Mouse (Mus musculus) stomach, embryonic 16.5 days (tissue): ENCODE data around the gene Pald1. TPM values are rescaled to one million over a fixed set of nuclear protein-coding genes. Genes with fewer than 3 reads are reported as not detected.

Source experiments
- ATAC-seq: fragments of 200-750 bp; cut with Nextera tagmentation; 2 replicates; pipeline ENCODE4 v1.8.0; 2017; ENCODE audit warnings: moderate number of reproducible peaks, moderate TSS enrichment; ENCODE audit not compliant: insufficient read depth, low FRiP score
- H3K27ac ChIP-seq: fragments of 300-500 bp; sonication (generic); 2 replicates; pipeline ENCODE4 v1.5.1; 2014; ENCODE audit warnings: low read length
- H3K27me3 ChIP-seq: fragments of 300-500 bp; sonication (generic); 2 replicates; pipeline ENCODE4 v1.6.1; 2014; ENCODE audit warnings: low read length, control low read depth, mixed read lengths; ENCODE audit not compliant: control insufficient read depth, insufficient read depth
- H3K36me3 ChIP-seq: fragments of 300-500 bp; sonication (generic); 2 replicates; pipeline ENCODE4 v1.6.1; 2014; ENCODE audit warnings: low read length; ENCODE audit not compliant: control insufficient read depth, insufficient read depth
- H3K4me1 ChIP-seq: fragments of 300-500 bp; sonication (generic); 2 replicates; pipeline ENCODE4 v1.6.1; 2014; ENCODE audit warnings: low read length, control low read depth, mixed read lengths; ENCODE audit not compliant: control insufficient read depth, insufficient read depth
- H3K4me2 ChIP-seq: fragments of 300-500 bp; sonication (generic); 2 replicates; pipeline ENCODE4 v1.6.1; 2014; ENCODE audit warnings: low read depth, low read length, mixed read lengths
- H3K4me3 ChIP-seq: fragments of 300-500 bp; sonication (generic); replicated peaks from 2 replicates; pipeline ENCODE4 v1.5.1; 2014; ENCODE audit warnings: mild to moderate bottlenecking, low read length
- H3K9ac ChIP-seq: fragments of 300-500 bp; sonication (generic); 2 replicates; pipeline ENCODE4 v1.6.1; 2014; ENCODE audit warnings: low read length
- H3K9me3 ChIP-seq: fragments of 300-500 bp; sonication (generic); replicated peaks from 2 replicates; pipeline ENCODE4 v1.6.1; 2016; ENCODE audit warnings: low read length, control low read depth; ENCODE audit not compliant: control insufficient read depth
- WGBS: fragments of 180-500 bp; shearing (Covaris S2); extraction: QIAGEN DNeasy Blood & Tissue Kit; methylation state at CpG from one replicate; pipeline ENCODE4 v1.1.7; 2014; 5-methylcytosine and 5-hydroxymethylcytosine counted together
- polyA plus RNA-seq: library from polyadenylated mRNA; unstranded; fragments of >200 nt; fragmentation: Nextera tagmentation; extraction: Ambion mirVana; gene quantifications from 2 replicates; pipeline ENCODE4 v1.2.1, GENCODE M21; 2015

The Pald1 gene
- polyA plus RNA-seq, 1 experiment from 2014 or later: 17.0 TPM

- no peak for ATAC-seq
- Histone ChIP-seq H3K4me1 (peaks cover 7% of the 10 kb centered on the region; the same call in 1 of the 2 replicates), H3K27me3 (peaks cover 12% of the 10 kb centered on the region), H3K27ac (no peak overlapping the region), H3K4me2 (no peak overlapping the region), H3K9ac (no peak overlapping the region; the same call in 1 of the 2 replicates), H3K4me3 (no peak overlapping the region), H3K9me3 (no peaks in the 10 kb centered on the region), H3K36me3 (no peaks in the 10 kb centered on the region)
- WGBS: 23% methylated on average over 21 of the region's 21 CpGs
These were observed 29.7 kb upstream of the Pald1 start for GRCm38 (mm10) chr10:61412910-61413625.

DNA sequence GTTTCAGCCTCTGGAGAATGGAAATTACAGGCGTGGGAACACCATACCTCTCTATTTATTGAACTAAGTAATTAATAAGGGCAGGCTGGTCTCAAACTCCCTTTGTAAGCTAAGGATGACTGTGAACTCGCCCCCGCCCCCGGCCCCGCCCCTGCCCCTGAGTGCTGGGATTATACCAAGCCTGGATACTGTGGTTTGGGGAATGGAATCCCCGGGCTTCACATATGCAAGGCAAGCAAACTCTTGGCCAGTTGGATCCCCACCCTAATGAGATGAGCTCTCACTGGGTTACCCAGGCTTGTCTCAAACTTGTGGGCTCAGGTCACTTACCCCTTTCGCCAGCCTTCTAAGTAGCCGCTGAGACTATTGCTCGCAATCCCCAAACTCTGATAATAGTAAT, 26.9 kb upstream of the Pald1 start:
- H3K4me3 ChIP-seq: no peak overlapping the region
- H3K9ac ChIP-seq: no peak overlapping the region
- H3K36me3 ChIP-seq: no peaks in the 10 kb centered on the region
- ATAC-seq: no peak
- no peak overlapping the region for H3K4me2 ChIP-seq
- no peaks in the 10 kb centered on the region for H3K9me3 ChIP-seq
- WGBS: 30% methylated on average over 9 of the region's 9 CpGs
- no peak overlapping the region for H3K27ac ChIP-seq
- H3K4me1 ChIP-seq: peaks cover 6% of the 10 kb centered on the region; the same call in 1 of the 2 replicates
- H3K27me3 ChIP-seq: 0 out of 2 replicates have a peak, but pooled peaks cover 3% of the 10 kb centered on the region

DNA sequence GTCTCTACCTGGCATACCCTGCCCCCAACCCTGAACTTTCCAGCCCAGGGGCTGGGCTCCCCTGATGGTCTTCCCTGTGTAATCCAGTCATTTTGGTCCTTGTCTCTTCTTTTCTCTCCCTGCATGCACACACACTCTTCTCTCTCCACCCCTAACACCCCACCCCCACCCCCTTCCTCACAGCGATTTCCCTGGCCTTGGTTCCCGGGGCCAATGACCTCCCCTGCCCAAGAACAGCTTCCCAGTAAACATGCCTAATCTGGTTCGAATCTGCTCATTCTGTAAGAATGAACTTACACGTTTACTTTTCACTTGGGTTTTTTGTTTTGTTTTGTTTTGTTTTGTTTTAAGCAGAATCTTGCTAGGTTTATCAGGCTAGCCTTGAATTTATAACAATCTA, 26.4 kb upstream of the Pald1 start:
- peaks cover 6% of the 10 kb centered on the region; the same call in 1 of the 2 replicates for H3K4me1 ChIP-seq
- no peak overlapping the region for H3K4me3 ChIP-seq
- no peak overlapping the region for H3K4me2 ChIP-seq
- no peak overlapping the region for H3K27ac ChIP-seq
- ATAC-seq: no peak
- 6% methylated on average over 4 of the region's 4 CpGs for WGBS
- H3K9me3 ChIP-seq: no peaks in the 10 kb centered on the region
- no peaks in the 10 kb centered on the region for H3K36me3 ChIP-seq
- no peak overlapping the region for H3K9ac ChIP-seq
- H3K27me3 ChIP-seq: 0 out of 2 replicates have a peak, but pooled peaks cover 3% of the 10 kb centered on the region

DNA sequence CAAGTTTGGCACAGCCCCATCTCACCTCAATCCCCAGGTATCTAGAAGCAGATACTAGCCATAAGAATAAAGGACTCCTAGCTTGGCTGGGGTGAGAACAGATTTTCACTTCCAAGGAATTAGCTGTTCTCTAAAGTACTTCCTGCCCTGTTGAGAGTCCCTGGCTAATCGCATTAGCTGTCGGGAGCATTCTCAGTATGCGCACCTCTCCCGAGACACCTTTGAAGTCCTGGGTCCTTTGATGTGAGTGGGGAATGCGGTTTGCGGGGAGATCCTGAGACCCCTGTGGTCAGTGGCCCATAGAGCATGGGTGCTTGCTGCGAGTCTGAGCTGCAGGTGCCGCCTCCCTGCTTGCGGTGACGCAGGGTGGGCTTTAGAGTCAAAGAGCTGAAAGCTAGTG, 22.6 kb upstream of the Pald1 start:
- no peak for ATAC-seq

DNA sequence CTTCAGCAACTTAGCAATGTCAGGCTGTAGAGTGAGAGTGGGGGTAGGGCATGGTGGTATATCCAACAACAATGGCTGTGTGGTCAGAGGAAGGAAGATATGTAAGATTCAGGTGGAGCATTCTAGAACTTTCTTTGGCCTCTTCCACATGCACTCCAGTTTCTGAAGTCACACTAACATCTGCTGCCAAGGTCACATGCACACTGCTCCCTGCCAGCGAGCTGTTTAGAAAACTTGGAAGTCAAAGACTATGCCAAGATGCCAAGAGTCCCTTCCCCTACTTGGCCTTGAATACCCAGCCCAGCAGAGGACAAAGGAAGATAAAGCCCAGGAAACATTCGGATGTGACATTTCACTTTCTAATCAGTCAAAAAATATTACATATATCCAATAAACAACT, 19.6 kb upstream of the Pald1 start:
- no peak overlapping the region for H3K27ac ChIP-seq
- H3K4me1 ChIP-seq: no peaks in the 10 kb centered on the region
- 80% methylated on average over 2 of the region's 2 CpGs for WGBS
- no peak overlapping the region for H3K4me2 ChIP-seq
- no peak overlapping the region for H3K9ac ChIP-seq
- no peak overlapping the region for H3K4me3 ChIP-seq
- 0 out of 2 replicates have a peak, but pooled peaks cover 3% of the 10 kb centered on the region for H3K27me3 ChIP-seq
- no peaks in the 10 kb centered on the region for H3K36me3 ChIP-seq
- no peaks in the 10 kb centered on the region for H3K9me3 ChIP-seq
- no peak for ATAC-seq

More for the DNA sequence above, 22.6 kb upstream of the Pald1 start:
- H3K36me3 ChIP-seq: no peaks in the 10 kb centered on the region
- 14% methylated on average over 10 of the region's 10 CpGs for WGBS
- H3K27ac ChIP-seq: no peak overlapping the region
- H3K27me3 ChIP-seq: 0 out of 2 replicates have a peak, but pooled peaks cover 3% of the 10 kb centered on the region
- no peaks in the 10 kb centered on the region for H3K4me1 ChIP-seq
- H3K4me3 ChIP-seq: no peak overlapping the region
- no peak overlapping the region for H3K9ac ChIP-seq
- H3K9me3 ChIP-seq: no peaks in the 10 kb centered on the region
- no peak overlapping the region for H3K4me2 ChIP-seq

GRCm38 (mm10) chr10:61402480-61402879, 19.1 kb upstream of the Pald1 start:
- Histone ChIP-seq H3K27me3 (0 out of 2 replicates have a peak, but pooled peaks cover 3% of the 10 kb centered on the region), H3K9me3 (no peaks in the 10 kb centered on the region), H3K4me1 (no peaks in the 10 kb centered on the region), H3K9ac (no peak overlapping the region), H3K4me3 (no peak overlapping the region), H3K27ac (no peak overlapping the region), H3K36me3 (no peaks in the 10 kb centered on the region), H3K4me2 (no peak overlapping the region)
- no peak for ATAC-seq
- 75% methylated on average over 5 of the region's 5 CpGs for WGBS

GRCm38 (mm10) chr10:61400407-61400806, 17.1 kb upstream of the Pald1 start:
- Histone ChIP-seq H3K4me2 (no peak overlapping the region), H3K27me3 (no peaks in the 10 kb centered on the region), H3K4me3 (no peak overlapping the region), H3K4me1 (no peaks in the 10 kb centered on the region), H3K36me3 (no peaks in the 10 kb centered on the region), H3K27ac (no peak overlapping the region), H3K9me3 (no peaks in the 10 kb centered on the region), H3K9ac (no peak overlapping the region)
- no peak for ATAC-seq
- 85% methylated on average over 5 of the region's 5 CpGs for WGBS

GRCm38 (mm10) chr10:61399156-61399734, 15.9 kb upstream of the Pald1 start:
- no peak overlapping the region for H3K4me3 ChIP-seq
- H3K9ac ChIP-seq: 0 out of 2 replicates have a peak overlapping the region, but pooled peaks have one; percentile 54
- H3K27me3 ChIP-seq: no peaks in the 10 kb centered on the region
- no peaks in the 10 kb centered on the region for H3K9me3 ChIP-seq
- ATAC-seq: peak; percentile 71
- H3K4me2 ChIP-seq: no peak overlapping the region
- 24% methylated on average over 13 of the region's 13 CpGs for WGBS
- no peaks in the 10 kb centered on the region for H3K36me3 ChIP-seq
- H3K4me1 ChIP-seq: no peaks in the 10 kb centered on the region
- no peak overlapping the region for H3K27ac ChIP-seq

DNA sequence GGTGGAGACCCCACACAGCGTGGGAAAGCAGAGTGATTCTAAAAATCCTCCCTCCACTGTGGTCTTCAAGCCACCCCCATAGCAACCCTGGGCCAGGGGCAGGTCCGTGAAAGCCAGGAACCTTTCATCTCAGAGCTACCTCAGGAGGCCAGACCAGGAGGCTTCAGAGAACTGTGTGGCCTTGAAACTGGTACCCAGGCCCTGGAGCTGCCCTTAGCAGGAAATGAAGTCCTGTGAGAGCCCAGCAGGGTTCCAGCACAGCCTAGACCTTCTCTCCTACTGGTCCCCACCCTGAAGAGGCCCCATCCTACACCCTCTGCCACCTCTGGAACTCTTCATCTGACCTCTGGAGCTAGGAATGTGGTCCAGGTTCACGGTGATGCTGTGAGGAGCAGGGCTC, 14.8 kb upstream of the Pald1 start:
- no peaks in the 10 kb centered on the region for H3K27me3 ChIP-seq
- no peaks in the 10 kb centered on the region for H3K4me1 ChIP-seq
- no peaks in the 10 kb centered on the region for H3K9me3 ChIP-seq
- ATAC-seq: no peak
- no peak overlapping the region for H3K4me3 ChIP-seq
- H3K27ac ChIP-seq: no peak overlapping the region
- H3K4me2 ChIP-seq: no peak overlapping the region
- WGBS: 49% methylated on average over 3 of the region's 3 CpGs
- H3K9ac ChIP-seq: no peak overlapping the region
- H3K36me3 ChIP-seq: no peaks in the 10 kb centered on the region
